8 mouse cellular contexts compared by ENCODE assay signal in the genomic region with DNA sequence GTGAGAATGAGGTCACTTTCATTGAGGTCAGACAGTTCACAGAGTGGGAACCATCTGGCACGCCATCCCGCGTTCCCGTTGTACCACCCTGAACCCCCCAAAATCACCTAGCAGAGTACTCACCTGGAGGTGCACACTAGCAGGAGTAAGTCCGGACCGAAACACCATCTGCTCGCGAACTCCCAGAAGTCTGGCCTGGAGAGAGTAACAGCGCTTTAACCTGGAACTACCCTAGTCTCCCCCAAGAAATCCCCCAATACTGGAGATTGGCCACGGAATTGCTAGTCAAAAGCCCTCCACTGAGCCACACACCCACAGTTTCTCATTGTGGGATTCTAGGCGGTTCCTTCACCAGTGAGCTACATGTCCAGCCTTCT. TPM values are rescaled to one million over a fixed set of nuclear protein-coding genes. Genes with fewer than 3 reads are reported as not detected.
A peak's percentile ranks its signal among the peaks of the same experiment; 100 is the strongest.
DNase-seq lines count a peak whose midpoint lies in the region; TF ChIP-seq lines count a peak whose summit lies in the region.

No protein-coding gene starts in this region.

- H3K79me2 ChIP-seq in CH12.LX (replicated peaks; ENCODE audit: control insufficient read depth, extremely low read depth, insufficient read depth, poor library complexity, severe bottlenecking) (no peaks in the 10 kb centered on the region), macrophage (ENCODE audit: inconsistent target) (no peaks in the 10 kb centered on the region)

- in situ Hi-C loops in CH12.LX (cut with MboI; ENCODE audit: low pct_ligation_motif_present, low pct_unique_long_range_greater_than_20kb, low sequenced_read_pairs), result no loop called here

- TF ChIP-seq RAD21 in CH12.LX (IDR thresholded peaks at IDR 0.05; ENCODE audit: low read depth, low read length), result no peak

- peaks cover 32 to 55% of the 10 kb centered on the region in 2 experiments for H3K4me1 ChIP-seq in CH12.LX (ENCODE audit: control insufficient read depth in 1 of 2, insufficient read depth in 2 of 2)
- peaks cover 52% of the 10 kb centered on the region for H3K4me1 ChIP-seq in hindbrain, embryonic 10.5 days (replicated peaks)

- H3K27me3 ChIP-seq in CH12.LX (replicated peaks), result peaks cover 65% of the 10 kb centered on the region
- peaks cover 38% of the 10 kb centered on the region for H3K27me3 ChIP-seq in hindbrain, embryonic 10.5 days (ENCODE audit: insufficient read depth, poor library complexity, severe bottlenecking)

- intact Hi-C loops in heart, postnatal 14 days (cut with DNase I), result loop anchor here (5.0 kb wide), 1 partner anchor 33 kb away; no protein-coding TSS in a partner anchor

- TF ChIP-seq POLR2A in CH12.LX (IDR thresholded peaks at IDR 0.05; ENCODE audit: low read depth, low read length), result no peak

- under 1% methylated on average over 11 of the region's 11 CpGs for WGBS in hindbrain, embryonic 10.5 days
- WGBS in macrophage (ENCODE audit: missing documents), result 5% methylated on average over 11 of the region's 11 CpGs

- peak; percentile 91 for DNase-seq in heart, adult 11 months
- DNase-seq in heart, postnatal 14 days, result no peak
- DNase-seq in CH12.LX (ENCODE audit: extremely low read depth), result no peak
- no peak for DNase-seq in hindbrain, embryonic 10.5 days (ENCODE audit: low spot score)
- no peak for DNase-seq in thymus, postnatal 4 days
- no peak for DNase-seq in layer of hippocampus, adult 11-12 months (ENCODE audit: low spot score)
- DNase-seq in embryo, embryonic 10.5 days (ENCODE audit: low spot score), result no peak

- no peak for TF ChIP-seq EP300 in CH12.LX (IDR thresholded peaks at IDR 0.05; ENCODE audit: low read length)

- TF ChIP-seq CTCF in CH12.LX (conservative IDR thresholded peaks at IDR 0.05 in 1 of 2, IDR thresholded peaks at IDR 0.05 in 1 of 2; ENCODE audit: low read depth in 2 of 2, low read length in 2 of 2), result no peak

- dilution Hi-C loops in CH12.LX (cut with MboI; ENCODE audit: extremely low pct_ligation_motif_present, extremely low pct_unique_long_range_greater_than_20kb, low sequenced_read_pairs), result no loop called here

- H3K27ac ChIP-seq in CH12.LX (ENCODE audit: insufficient read depth, low read depth) (no peak overlapping the region), macrophage (peak overlapping the region; percentile 12; the same call in 1 of the 2 replicates)
- H3K27ac ChIP-seq in hindbrain, embryonic 10.5 days, result peak overlapping the region; percentile 87

- H3K36me3 ChIP-seq in CH12.LX (replicated peaks in 1 of 2; ENCODE audit: control insufficient read depth in 1 of 2, insufficient read depth in 1 of 2, low read length in 1 of 2), result no peaks in the 10 kb centered on the region
- 0 out of 2 replicates have a peak, but pooled peaks cover 2% of the 10 kb centered on the region for H3K36me3 ChIP-seq in hindbrain, embryonic 10.5 days
- no peaks in the 10 kb centered on the region for H3K36me3 ChIP-seq in macrophage (ENCODE audit: inconsistent target)

- H3K4me2 ChIP-seq in CH12.LX (ENCODE audit: insufficient read depth, low read depth, poor library complexity, severe bottlenecking), result peak overlapping the region; percentile 86

- H3K9me3 ChIP-seq in CH12.LX (replicated peaks; ENCODE audit: low read length), result peaks cover 2% of the 10 kb centered on the region
- no peaks in the 10 kb centered on the region for H3K9me3 ChIP-seq in hindbrain, embryonic 10.5 days

- H3K4me3 ChIP-seq in CH12.LX (replicated peaks in 1 of 3; ENCODE audit: low read depth in 2 of 3, low read length in 2 of 3, poor library complexity in 1 of 3) (peak overlapping the region; percentile 1 to 60 (median 42)), macrophage (ENCODE audit: inconsistent target) (peak overlapping the region; percentile 27)
- H3K4me3 ChIP-seq in hindbrain, embryonic 10.5 days, result peak overlapping the region; percentile 63

- peak overlapping the region; percentile 1; the same call in 1 of the 2 replicates for H3K9ac ChIP-seq in CH12.LX (ENCODE audit: insufficient read depth, low read depth)

TF ChIP-seq in CH12.LX, 34 proteins besides CTCF, POLR2A, EP300 and RAD21:
- TF ChIP-seq ETS1 (conservative IDR thresholded peaks at IDR 0.05; ENCODE audit: low read depth, low read length) (no peak), PAX5 (IDR thresholded peaks at IDR 0.05; ENCODE audit: low read length) (no peak), RCOR1 (conservative IDR thresholded peaks at IDR 0.05; ENCODE audit: low read depth, low read length) (no peak), MAX (IDR thresholded peaks at IDR 0.05; ENCODE audit: low read length) (no peak), TBP (conservative IDR thresholded peaks at IDR 0.05; ENCODE audit: low read depth, low read length) (no peak), E2F4 (IDR thresholded peaks at IDR 0.05; ENCODE audit: insufficient replicate concordance, low read depth, low read length) (no peak), NRF1 (IDR thresholded peaks at IDR 0.05; ENCODE audit: low read depth, low read length) (no peak), IRF4 (IDR thresholded peaks at IDR 0.05; ENCODE audit: low read depth, low read length) (no peak), POLR2AphosphoS2 (IDR thresholded peaks at IDR 0.05; ENCODE audit: low read depth, low read length) (no peak)

RNA-seq across cellular contexts. Expression of a gene that starts 5.0 kb away (rescaled TPM):
- total RNA-seq in heart, postnatal 14 days (2021), result 100 to 1,000 TPM; 516 to 539 TPM
- total RNA-seq in CH12.LX (2012; rRNA removed) (0.13 and 0.21 TPM in 2 replicates), CH12.LX (2014; rRNA removed) (not detected in 2 replicates)
- polyA plus RNA-seq in CH12.LX (2012; ENCODE audit: insufficient read length, low read depth) (0.10 and 0.16 TPM in 2 replicates), macrophage (2018) (not detected in 3 replicates)
- 0.36 and 0.42 TPM in 2 replicates for polyA plus RNA-seq in hindbrain, embryonic 10.5 days (2016; fragmentation: Nextera tagmentation; extraction: Ambion mirVana)
- total RNA-seq in macrophage (2018; cell fraction: chromatin; rRNA removed), result 1 to 10 TPM in 1 of 26 experiments, under 1 TPM in 5, not detected in 20; 0.34 to 1.5 (median 0.61) TPM
- under 1 TPM in 7 of 26 experiments, not detected in 19; 0.05 to 0.09 (median 0.07) TPM for total RNA-seq in macrophage (2018; cell fraction: cytosol; rRNA removed)
- total RNA-seq in macrophage (2018; cell fraction: nucleus; rRNA removed), result 1 to 10 TPM in 2 of 26 experiments, under 1 TPM in 4, not detected in 20; 0.17 to 2.2 (median 0.68) TPM

RNA-seq across cellular contexts. Expression of a gene that starts 6.5 kb away (rescaled TPM):
- 10 to 100 TPM; 20.8 to 22.3 TPM for total RNA-seq in heart, postnatal 14 days (2021)
- total RNA-seq in CH12.LX (2012; rRNA removed) (10.7 and 17.6 TPM in 2 replicates), CH12.LX (2014; rRNA removed) (8.6 and 12.0 TPM in 2 replicates)
- polyA plus RNA-seq in CH12.LX (2012; ENCODE audit: insufficient read length, low read depth) (9.3 and 11.0 TPM in 2 replicates), macrophage (2018) (4.2 to 6.1 TPM (median 4.7 TPM) in 3 replicates)
- 10.5 and 12.5 TPM in 2 replicates for polyA plus RNA-seq in hindbrain, embryonic 10.5 days (2016; fragmentation: Nextera tagmentation; extraction: Ambion mirVana)
- total RNA-seq in macrophage (2018; cell fraction: chromatin; rRNA removed), result 100 to 1,000 TPM in 7 of 26 experiments, 10 to 100 TPM in 19; 28.3 to 512 (median 67.8) TPM
- 10 to 100 TPM in 2 of 26 experiments, 1 to 10 TPM in 24; 3.7 to 17.2 (median 6.1) TPM for total RNA-seq in macrophage (2018; cell fraction: cytosol; rRNA removed)
- total RNA-seq in macrophage (2018; cell fraction: nucleus; rRNA removed), result 100 to 1,000 TPM in 3 of 26 experiments, 10 to 100 TPM in 22, 1 to 10 TPM in 1; 9.4 to 172 (median 35.4) TPM

RNA-seq across cellular contexts. Expression of a gene that starts 26.8 kb away (rescaled TPM):
- under 1 TPM; 0.22 to 0.29 TPM for total RNA-seq in heart, postnatal 14 days (2021)
- total RNA-seq in CH12.LX (2012; rRNA removed), result 1.5 and 1.9 TPM in 2 replicates
- 0.21 and 0.32 TPM in 2 replicates for total RNA-seq in CH12.LX (2014; rRNA removed)
- polyA plus RNA-seq in CH12.LX (2012; ENCODE audit: insufficient read length, low read depth), result 0.57 and 0.61 TPM in 2 replicates
- 8.4 and 12.9 TPM in 2 replicates for polyA plus RNA-seq in hindbrain, embryonic 10.5 days (2016; fragmentation: Nextera tagmentation; extraction: Ambion mirVana)
- 10 to 100 TPM in 4 of 26 experiments, 1 to 10 TPM in 16, under 1 TPM in 6; 0.47 to 22.4 (median 2.3) TPM for total RNA-seq in macrophage (2018; cell fraction: chromatin; rRNA removed)
- total RNA-seq in macrophage (2018; cell fraction: cytosol; rRNA removed), result 10 to 100 TPM in 1 of 26 experiments, 1 to 10 TPM in 16, under 1 TPM in 9; 0.18 to 14.4 (median 3.6) TPM
- 10 to 100 TPM in 6 of 26 experiments, 1 to 10 TPM in 14, under 1 TPM in 5, not detected in 1; 0.36 to 25.4 (median 4.3) TPM for total RNA-seq in macrophage (2018; cell fraction: nucleus; rRNA removed)
- 0.27 to 0.75 TPM in 2 of 3 replicates, not detected in the other for polyA plus RNA-seq in macrophage (2018)

RNA-seq across cellular contexts. Expression of a gene that starts 30.3 kb away (rescaled TPM):
- total RNA-seq in heart, postnatal 14 days (2021), result under 1 TPM; 0.90 to 0.96 TPM
- total RNA-seq in CH12.LX (2012; rRNA removed), result 4.4 and 5.0 TPM in 2 replicates
- 3.5 and 3.8 TPM in 2 replicates for total RNA-seq in CH12.LX (2014; rRNA removed)
- polyA plus RNA-seq in CH12.LX (2012; ENCODE audit: insufficient read length, low read depth), result 7.4 and 10.4 TPM in 2 replicates
- polyA plus RNA-seq in hindbrain, embryonic 10.5 days (2016; fragmentation: Nextera tagmentation; extraction: Ambion mirVana), result 0.89 and 1.5 TPM in 2 replicates
- 1 to 10 TPM in 4 of 26 experiments, not detected in 22; 1.6 to 3.6 (median 2.6) TPM for total RNA-seq in macrophage (2018; cell fraction: chromatin; rRNA removed)
- under 1 TPM in 9 of 26 experiments, not detected in 17; 0.14 to 0.52 (median 0.29) TPM for total RNA-seq in macrophage (2018; cell fraction: cytosol; rRNA removed)
- total RNA-seq in macrophage (2018; cell fraction: nucleus; rRNA removed), result 1 to 10 TPM in 5 of 26 experiments, not detected in 21; 2.0 to 5.2 (median 3.5) TPM
- 0.50 TPM in 1 of 3 replicates, not detected in the others for polyA plus RNA-seq in macrophage (2018)

RNA-seq across cellular contexts. Expression of a gene that starts 55.5 kb away (rescaled TPM):
- total RNA-seq in heart, postnatal 14 days (2021), result 100 to 1,000 TPM; 126 to 138 TPM
- total RNA-seq in CH12.LX (2012; rRNA removed) (197 and 229 TPM in 2 replicates), CH12.LX (2014; rRNA removed) (182 and 212 TPM in 2 replicates)
- polyA plus RNA-seq in CH12.LX (2012; ENCODE audit: insufficient read length, low read depth) (457 and 499 TPM in 2 replicates), macrophage (2018) (174 to 235 TPM (median 186 TPM) in 3 replicates)
- 223 and 271 TPM in 2 replicates for polyA plus RNA-seq in hindbrain, embryonic 10.5 days (2016; fragmentation: Nextera tagmentation; extraction: Ambion mirVana)
- 1,000 to 10,000 TPM in 4 of 26 experiments, 100 to 1,000 TPM in 22; 537 to 1,195 (median 719) TPM for total RNA-seq in macrophage (2018; cell fraction: chromatin; rRNA removed)
- total RNA-seq in macrophage (2018; cell fraction: cytosol; rRNA removed), result 100 to 1,000 TPM in 14 of 26 experiments, 10 to 100 TPM in 12; 76.9 to 128 (median 101) TPM
- total RNA-seq in macrophage (2018; cell fraction: nucleus; rRNA removed), result 100 to 1,000 TPM; 203 to 597 (median 327) TPM
